Mouse (Mus musculus): ENCODE results near the gene Myom3.
A peak's percentile ranks its signal among the peaks of the same experiment; 100 is the strongest.

Myom3 gene

GRCm38 (mm10) chr4:135761048-135761447, 1.5 kb downstream of the Myom3 start:
- no peak for DNase-seq (ENCODE audit: low spot score in 2 of 2)

- no peak for DNase-seq (ENCODE audit: low spot score in 2 of 2)
Observed at GRCm38 (mm10) chr4:135761569-135761968, 2.1 kb downstream of the Myom3 start.

GRCm38 (mm10) chr4:135762251-135762906, 2.9 kb downstream of the Myom3 start:
- DNase-seq (ENCODE audit: low spot score in 2 of 2), result peak in 1 of 2 experiments; percentile 64

- DNase-seq (ENCODE audit: low spot score in 2 of 2), result no peak
Observed at GRCm38 (mm10) chr4:135764700-135765099, 5.2 kb downstream of the Myom3 start.

GRCm38 (mm10) chr4:135765707-135766106, 6.2 kb downstream of the Myom3 start:
- DNase-seq (ENCODE audit: low spot score in 2 of 2), result no peak

- DNase-seq (ENCODE audit: low spot score in 2 of 2), result no peak
Observed at GRCm38 (mm10) chr4:135766976-135767375, 7.5 kb downstream of the Myom3 start.

- DNase-seq (ENCODE audit: low spot score in 2 of 2), result peak in 1 of 2 experiments; percentile 45
Observed at GRCm38 (mm10) chr4:135768572-135769526, 9.3 kb downstream of the Myom3 start.

- no peak for DNase-seq (ENCODE audit: low spot score in 2 of 2)
Observed at GRCm38 (mm10) chr4:135770611-135771305, 11.2 kb downstream of the Myom3 start.

- no peak for DNase-seq (ENCODE audit: low spot score in 2 of 2)
Observed at GRCm38 (mm10) chr4:135771592-135771991, 12.1 kb downstream of the Myom3 start.

- no peak for DNase-seq (ENCODE audit: low spot score in 2 of 2)
Observed at GRCm38 (mm10) chr4:135772671-135773070, 13.2 kb downstream of the Myom3 start.

- no peak for DNase-seq (ENCODE audit: low spot score in 2 of 2)
Observed at GRCm38 (mm10) chr4:135774496-135774895, 15.0 kb downstream of the Myom3 start.

- DNase-seq (ENCODE audit: low spot score in 2 of 2), result no peak
Observed at GRCm38 (mm10) chr4:135776850-135777249, 17.3 kb downstream of the Myom3 start.

- no peak for DNase-seq (ENCODE audit: low spot score in 2 of 2)
Observed at GRCm38 (mm10) chr4:135779661-135780060, 20.1 kb downstream of the Myom3 start.

GRCm38 (mm10) chr4:135780255-135780654, 20.7 kb downstream of the Myom3 start:
- no peak for DNase-seq (ENCODE audit: low spot score in 2 of 2)

GRCm38 (mm10) chr4:135781304-135781703, 21.8 kb downstream of the Myom3 start:
- DNase-seq (ENCODE audit: low spot score in 2 of 2), result no peak

GRCm38 (mm10) chr4:135786581-135786980, 27.1 kb downstream of the Myom3 start:
- no peak for DNase-seq (ENCODE audit: low spot score in 2 of 2)

GRCm38 (mm10) chr4:135787271-135787670, 27.8 kb downstream of the Myom3 start:
- DNase-seq (ENCODE audit: low spot score in 2 of 2), result no peak

- DNase-seq (ENCODE audit: low spot score in 2 of 2), result no peak
Observed at GRCm38 (mm10) chr4:135789135-135789534, 29.6 kb downstream of the Myom3 start.

GRCm38 (mm10) chr4:135792821-135793220, 33.3 kb downstream of the Myom3 start:
- no peak for DNase-seq (ENCODE audit: low spot score in 2 of 2)

GRCm38 (mm10) chr4:135797931-135798330, 38.4 kb downstream of the Myom3 start:
- DNase-seq (ENCODE audit: low spot score in 2 of 2), result peak in 1 of 2 experiments; percentile 31

GRCm38 (mm10) chr4:135801543-135801942, 42.0 kb downstream of the Myom3 start:
- peak; percentile 92 to 93 for DNase-seq (ENCODE audit: low spot score in 2 of 2)

GRCm38 (mm10) chr4:135803299-135803698, 43.8 kb downstream of the Myom3 start:
- peak in 1 of 2 experiments; percentile 39 for DNase-seq (ENCODE audit: low spot score in 2 of 2)
